In the genomic region with DNA sequence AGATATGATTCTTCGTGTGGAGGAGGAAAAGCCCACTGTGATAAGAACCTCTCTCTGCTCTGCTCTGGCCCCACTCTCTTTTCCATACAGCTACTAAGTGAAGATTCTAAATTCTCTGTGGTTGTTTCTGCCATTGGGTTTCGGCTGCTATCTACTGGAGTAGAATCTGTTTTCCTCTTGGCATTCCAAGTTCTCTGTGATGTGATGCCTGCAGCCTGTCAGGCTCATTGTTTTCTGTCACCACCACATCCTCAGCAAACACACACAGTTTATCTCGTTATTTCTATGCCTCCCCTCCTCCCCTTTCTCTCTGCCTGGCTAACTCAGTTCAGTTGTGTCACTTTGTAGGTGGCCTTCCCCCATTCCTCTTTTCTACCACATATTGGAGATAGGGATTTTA, we compare ENCODE assay signal across 29 mouse cellular contexts. TPM values are rescaled to one million over a fixed set of nuclear protein-coding genes. Genes with fewer than 3 reads are reported as not detected.
A peak's percentile ranks its signal among the peaks of the same experiment; 100 is the strongest.
DNase-seq lines count a peak whose midpoint lies in the region; ATAC-seq and TF ChIP-seq lines count a peak whose summit lies in the region.
"Had no signal": no experiment of that assay in that cellular context is flagged by ENCODE, and none has a peak within 500 bp of the region (broad histone marks: within the 10 kb centered on the region; RNA-seq: fewer than 3 reads in every experiment).

No protein-coding gene starts in this region.

- no peak for TF ChIP-seq POLR2A in testis, adult 2 months (IDR thresholded peaks at IDR 0.05; ENCODE audit: control insufficient read depth, low read depth, low read length)

- no peak for TF ChIP-seq CTCF in layer of hippocampus, adult 2 months (conservative IDR thresholded peaks at IDR 0.05)
- TF ChIP-seq CTCF in testis, adult 2 months (IDR thresholded peaks at IDR 0.05; ENCODE audit: control insufficient read depth, insufficient read depth, insufficient replicate concordance, low read depth, low read length): no peak

- intact Hi-C loops in heart, postnatal 36 days (cut with DNase I): loop anchor here (1.0 kb wide), 1 partner anchor 36 kb away; no protein-coding TSS in a partner anchor

- ATAC-seq in activated CD4-positive, CD25-positive, alpha-beta regulatory T cell, adult 4 months: no peak
- ATAC-seq: forebrain, embryonic 14.5 days; intestine, embryonic 16.5 days; midbrain, embryonic 15.5 days had no signal

- no peak overlapping the region for H3K4me3 ChIP-seq in layer of hippocampus, adult 2 months
- peak overlapping the region; percentile 37; the same call in 1 of the 2 replicates for H3K4me3 ChIP-seq in testis, adult 2 months (ENCODE audit: control insufficient read depth, low read depth, low read length)
- H3K4me3 ChIP-seq: embryonic facial prominence, embryonic 12.5 days; hindbrain, embryonic 13.5 days; limb, embryonic 10.5 days; limb, embryonic 15.5 days; liver, embryonic 15.5 days; midbrain, embryonic 10.5 days; midbrain, embryonic 15.5 days; neural tube, embryonic 15.5 days had no signal

- no peaks in the 10 kb centered on the region for H3K36me3 ChIP-seq in testis, adult 2 months (ENCODE audit: control insufficient read depth, insufficient read depth, low read length)
- H3K36me3 ChIP-seq: embryonic facial prominence, embryonic 12.5 days; hindbrain, embryonic 13.5 days; limb, embryonic 10.5 days; limb, embryonic 15.5 days; liver, embryonic 15.5 days; midbrain, embryonic 10.5 days; midbrain, embryonic 15.5 days; neural tube, embryonic 15.5 days had no signal

- H3K27me3 ChIP-seq in testis, adult 2 months (ENCODE audit: control insufficient read depth, insufficient read depth, low read length): no peaks in the 10 kb centered on the region
- H3K27me3 ChIP-seq: CH12.LX had no signal

- peaks cover 2% of the 10 kb centered on the region; the same call in 1 of the 2 replicates for H3K4me1 ChIP-seq in testis, adult 2 months (ENCODE audit: control insufficient read depth, insufficient read depth, low read length)
- H3K4me1 ChIP-seq: embryonic facial prominence, embryonic 12.5 days; hindbrain, embryonic 13.5 days; limb, embryonic 15.5 days; midbrain, embryonic 15.5 days; neural tube, embryonic 15.5 days had no signal

- peak; percentile 87 for DNase-seq in heart, adult 11 months
- no peak for DNase-seq in heart, postnatal 36 days
- no peak for DNase-seq in layer of hippocampus, adult 2 months (ENCODE audit: low spot score in 2 of 2)
- DNase-seq in layer of hippocampus, postnatal 10 days (ENCODE audit: low spot score in 2 of 2): no peak
- no peak for DNase-seq in testis, postnatal 10 days (ENCODE audit: low spot score)
- DNase-seq in thymus, postnatal 14 days: no peak
- DNase-seq: adrenal gland, postnatal 10 days; cerebellum, adult 8-10 months; cerebellum, postnatal 36 days; gastrocnemius, postnatal 36 days; kidney, adult 8-10 months; kidney, postnatal 4 days; retina, postnatal 1 day; right cerebral cortex, postnatal 14 days; thymus, postnatal 25 days had no signal

- 0 out of 2 replicates have a peak overlapping the region, but pooled peaks have one; percentile 32 for H3K27ac ChIP-seq in layer of hippocampus, adult 2 months
- no peak overlapping the region for H3K27ac ChIP-seq in testis, adult 2 months (ENCODE audit: control insufficient read depth, insufficient read depth, low read depth, low read length)
- H3K27ac ChIP-seq: embryonic facial prominence, embryonic 12.5 days; hindbrain, embryonic 13.5 days; kidney, postnatal 0 days; limb, embryonic 10.5 days; limb, embryonic 15.5 days; liver, embryonic 15.5 days; midbrain, embryonic 10.5 days; midbrain, embryonic 15.5 days; neural tube, embryonic 15.5 days had no signal

RNA-seq across cellular contexts. Expression of a gene that starts 6.7 kb away (rescaled TPM):
- total RNA-seq in heart, postnatal 36 days (2021): 100 to 1,000 TPM; 163 to 168 TPM
- 10 to 100 TPM; 48.9 to 56.3 TPM for total RNA-seq in layer of hippocampus, adult 2 months (2021)
- total RNA-seq in layer of hippocampus, postnatal 10 days (2021): 10 to 100 TPM; 23.9 to 26.0 TPM
- polyA plus RNA-seq in testis, adult 2 months (2012; rRNA removed): 1.3 and 1.4 TPM in 2 replicates
- polyA plus RNA-seq in activated CD4-positive, CD25-positive, alpha-beta regulatory T cell, adult 4 months (2017; shearing (Covaris generic)): under 1 TPM in 1 of 2 experiments, not detected in 1; 0.29 TPM
